Mouse (Mus musculus) CH12F3 (cell line): ENCODE results near the gene Pbxip1.

Experiments
- in situ Hi-C: fragments of 300-500 bp; cut with MboI; formaldehyde crosslinking; loops from 2 replicates; pipeline ENCODE4 v1.14.3; 2020; ENCODE audit warnings: low sequenced_read_pairs

The Pbxip1 gene

DNA sequence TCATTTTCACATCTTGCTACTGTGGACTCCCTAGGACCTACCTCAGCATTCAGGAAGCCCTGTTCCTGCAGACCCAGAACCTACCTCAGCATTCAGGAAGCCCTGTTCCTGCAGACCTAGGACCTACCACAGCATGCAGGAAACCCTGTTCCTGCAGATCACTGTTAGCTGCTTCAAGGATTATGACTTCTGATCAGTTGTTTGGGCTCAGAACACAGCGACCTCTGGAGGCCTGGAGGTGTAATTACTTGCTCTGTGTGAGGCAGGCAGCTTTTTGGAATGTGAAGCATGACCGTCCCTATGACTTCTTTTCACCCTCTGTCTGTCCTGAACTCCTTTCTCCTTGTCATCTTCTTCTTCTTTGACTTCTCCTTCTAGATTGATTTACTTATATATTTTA lies 45.0 kb downstream of the Pbxip1 start:
- in situ Hi-C loops = loop anchor here (10.0 kb wide), 1 partner anchor 137 kb away; the partner anchor contains the start of gene Adam15

DNA sequence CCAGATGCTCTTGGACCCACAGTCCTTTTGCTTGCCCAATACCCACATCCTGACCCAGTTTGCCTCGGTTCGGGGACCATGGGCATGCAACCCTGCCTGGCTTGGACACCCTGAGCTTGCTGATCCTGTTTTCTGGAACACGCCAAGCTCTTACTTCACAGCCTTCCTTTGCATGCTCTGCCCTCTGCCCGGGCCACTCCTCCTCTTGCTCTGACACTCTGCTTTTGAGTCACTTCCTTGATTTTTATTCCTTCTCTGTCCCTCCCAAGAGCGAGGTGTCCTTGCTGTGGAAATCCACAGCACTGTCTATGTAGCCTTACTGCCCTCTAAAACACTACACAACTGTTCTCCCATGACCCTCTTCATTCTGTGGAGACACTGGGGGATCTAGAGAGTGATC lies 45.7 kb downstream of the Pbxip1 start:
- in situ Hi-C loops = loop anchor here (10.0 kb wide), 1 partner anchor 137 kb away; the partner anchor contains the start of gene Adam15

DNA sequence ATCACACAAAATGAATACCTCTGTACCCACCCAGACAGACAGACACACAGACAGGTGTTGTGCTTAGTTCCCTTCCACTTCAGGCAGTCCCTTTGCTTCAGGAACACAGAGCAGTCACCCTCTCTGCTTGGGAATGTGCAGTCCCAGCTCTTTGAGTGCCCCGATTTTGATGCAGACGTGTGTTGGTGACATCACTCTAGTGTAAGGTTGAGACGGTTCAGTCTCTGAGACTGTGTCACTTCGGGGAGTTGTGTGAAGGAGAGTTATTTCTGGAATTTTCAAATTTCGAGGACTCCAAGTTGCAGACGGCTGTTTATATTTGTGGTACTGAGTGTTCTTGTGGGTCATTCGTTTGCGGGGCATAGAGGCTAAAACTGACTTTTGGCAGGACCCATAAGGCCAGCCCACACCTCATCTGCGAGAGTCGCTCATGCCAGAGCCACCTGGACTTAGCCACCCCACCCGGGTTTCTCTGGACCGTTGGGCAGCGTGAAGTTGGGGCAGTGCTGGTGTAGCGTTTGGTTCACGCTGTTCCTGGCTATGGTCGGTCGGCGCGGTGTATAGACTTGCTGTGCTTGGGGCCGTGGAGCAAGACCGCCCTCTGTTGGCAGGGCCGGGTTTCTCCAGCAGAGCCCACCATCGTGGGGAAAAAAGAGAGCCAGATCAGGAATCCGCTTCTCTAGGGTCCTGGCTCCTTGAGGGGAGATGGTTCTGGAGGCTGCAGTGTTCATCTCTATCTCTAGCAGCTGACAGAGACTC lies 48.4 kb downstream of the Pbxip1 start:
- in situ Hi-C loops = loop anchor here (10.0 kb wide), 1 partner anchor 140 kb away; the partner anchor contains the start of gene Adam15

DNA sequence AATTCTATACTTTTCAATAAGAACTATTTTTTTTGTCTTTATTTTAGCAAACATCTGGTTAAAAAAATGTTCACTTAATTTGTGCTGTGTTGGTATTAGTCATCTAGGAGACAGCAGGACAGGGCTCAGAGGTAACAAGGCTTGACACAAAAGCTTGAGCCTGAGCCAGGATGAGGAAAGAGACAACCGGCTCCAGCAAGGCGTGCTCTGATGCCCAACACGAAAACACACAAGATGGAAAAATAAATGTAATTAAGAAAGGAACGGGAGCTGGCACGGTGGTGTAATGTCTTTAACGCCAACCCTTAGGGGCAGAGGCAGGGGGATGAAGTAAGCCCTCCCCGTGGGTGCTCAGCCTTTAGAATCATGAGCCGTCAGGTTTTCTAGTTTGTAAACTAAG lies 49.6 kb downstream of the Pbxip1 start:
- in situ Hi-C loops = loop anchor here (10.0 kb wide), 1 partner anchor 141 kb away; the partner anchor contains the start of gene Adam15

DNA sequence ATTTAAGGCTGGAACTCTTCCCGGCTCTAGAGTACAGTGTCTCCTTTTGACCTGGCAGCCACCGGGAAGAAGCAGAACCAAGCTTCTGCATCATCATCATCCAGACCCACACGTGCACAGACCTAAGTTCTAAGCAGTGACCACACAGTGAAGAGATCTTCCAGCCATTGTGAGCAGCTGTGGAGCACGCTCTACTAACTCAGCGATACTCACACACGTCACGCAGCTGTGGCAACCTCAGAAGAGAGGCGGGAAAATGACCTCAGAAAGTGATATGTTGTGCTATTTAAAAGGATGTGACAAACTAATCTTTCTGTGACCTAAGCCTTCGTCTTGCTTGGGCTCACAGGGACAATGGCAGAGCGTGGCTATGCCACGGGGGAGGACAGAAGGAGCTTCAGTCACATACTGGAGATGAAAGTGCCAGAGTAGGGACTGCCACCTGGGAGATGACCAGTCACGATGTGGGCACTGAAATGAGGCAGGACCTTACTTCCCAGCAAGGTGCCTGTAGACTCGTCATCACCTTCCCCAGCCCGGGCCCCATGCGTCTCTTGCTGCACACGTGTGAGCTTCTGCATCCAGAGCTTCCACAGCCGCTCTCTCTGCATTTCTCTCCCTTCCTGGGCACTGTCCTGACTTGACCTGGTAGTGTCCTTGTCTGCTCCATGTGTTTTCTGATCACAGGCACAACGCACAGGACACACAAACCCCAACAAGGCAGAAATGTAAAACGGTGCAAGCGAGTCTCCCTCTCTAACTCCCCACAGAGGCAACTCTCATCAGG lies 50.6 kb downstream of the Pbxip1 start:
- in situ Hi-C loops = loop anchor here (10.0 kb wide), 1 partner anchor 142 kb away; the partner anchor contains the start of gene Adam15

DNA sequence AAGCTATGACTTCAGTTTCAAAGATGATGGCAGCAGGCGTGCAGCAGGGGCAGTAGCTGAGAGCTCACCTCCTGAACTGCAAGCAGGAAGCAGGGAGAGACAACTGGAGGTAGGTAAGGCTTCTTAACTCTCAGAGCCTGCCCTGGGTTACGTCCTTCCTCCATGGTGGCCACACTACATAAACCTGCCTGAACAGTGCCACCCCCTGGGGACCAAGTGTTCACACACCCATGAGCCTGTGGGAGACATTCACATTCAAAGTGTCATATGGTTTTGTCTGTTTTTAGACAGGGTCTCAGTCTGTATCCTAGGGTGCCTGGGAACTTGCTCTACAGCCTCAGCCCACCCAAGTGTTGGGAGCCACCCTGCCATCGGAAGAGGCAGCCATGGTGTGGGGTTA lies 54.3 kb downstream of the Pbxip1 start:
- in situ Hi-C loops = no loop called here

DNA sequence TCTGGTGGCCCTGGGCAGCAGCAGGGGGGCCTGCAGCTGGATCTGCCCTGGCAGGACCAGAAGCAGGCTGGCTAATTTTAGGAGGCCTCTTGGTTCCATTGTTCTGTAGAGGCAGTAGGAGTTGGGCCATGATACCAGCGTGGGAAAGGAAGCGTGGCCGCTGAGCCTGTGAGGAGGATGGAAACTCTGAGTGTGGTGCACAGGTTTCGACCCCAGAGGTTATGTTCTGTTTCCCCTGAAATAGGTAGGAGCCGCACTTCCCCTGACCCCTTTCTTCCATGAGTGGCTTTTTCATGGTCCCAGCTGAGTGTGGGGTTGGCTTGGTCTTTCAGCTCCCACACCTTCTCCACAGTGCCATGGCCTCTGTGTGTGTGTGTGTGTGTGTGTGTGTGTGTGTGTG lies 55.1 kb downstream of the Pbxip1 start:
- in situ Hi-C loops = no loop called here

DNA sequence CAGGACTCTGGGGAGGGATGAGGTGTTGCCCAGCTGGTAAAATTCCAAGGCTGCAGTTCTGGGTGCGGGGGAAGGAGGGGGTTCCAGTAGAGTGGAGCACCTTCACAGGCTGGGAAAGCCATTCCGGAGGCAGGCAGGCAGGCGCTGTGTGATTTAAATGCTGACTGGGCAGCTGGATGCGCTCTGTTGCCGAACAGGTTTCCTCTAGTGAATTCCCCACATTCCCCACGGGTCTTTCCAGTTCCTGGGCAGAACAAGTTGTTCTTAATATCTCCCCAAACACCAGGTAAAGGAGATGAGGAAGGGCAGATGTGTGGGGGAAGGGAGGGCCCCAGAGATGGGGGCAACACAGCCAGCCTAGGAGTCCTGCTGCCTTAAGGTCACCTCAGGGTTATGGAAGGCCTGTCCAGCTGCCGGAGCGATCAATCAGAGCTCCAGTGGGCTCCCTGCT lies 56.2 kb downstream of the Pbxip1 start:
- in situ Hi-C loops = no loop called here

DNA sequence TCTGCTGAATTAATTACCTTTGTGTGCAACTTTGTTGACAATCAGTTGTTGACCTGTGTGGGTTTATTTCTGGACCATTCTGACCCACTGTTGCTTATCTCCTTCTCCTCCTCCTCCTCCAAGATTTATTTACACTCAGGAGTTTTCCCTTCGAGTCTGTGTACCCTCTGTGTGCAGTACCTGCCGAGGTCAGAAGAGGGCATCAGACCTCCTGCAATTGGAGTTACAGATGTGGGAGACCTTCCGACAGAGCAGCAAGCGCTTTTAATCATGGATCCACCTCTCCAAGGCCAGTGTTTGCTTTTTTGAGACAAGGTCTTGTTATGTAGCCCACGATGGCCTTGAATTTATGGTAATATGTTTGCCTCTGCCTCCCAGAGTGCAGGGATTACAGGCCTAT lies 58.1 kb downstream of the Pbxip1 start:
- in situ Hi-C loops = no loop called here

DNA sequence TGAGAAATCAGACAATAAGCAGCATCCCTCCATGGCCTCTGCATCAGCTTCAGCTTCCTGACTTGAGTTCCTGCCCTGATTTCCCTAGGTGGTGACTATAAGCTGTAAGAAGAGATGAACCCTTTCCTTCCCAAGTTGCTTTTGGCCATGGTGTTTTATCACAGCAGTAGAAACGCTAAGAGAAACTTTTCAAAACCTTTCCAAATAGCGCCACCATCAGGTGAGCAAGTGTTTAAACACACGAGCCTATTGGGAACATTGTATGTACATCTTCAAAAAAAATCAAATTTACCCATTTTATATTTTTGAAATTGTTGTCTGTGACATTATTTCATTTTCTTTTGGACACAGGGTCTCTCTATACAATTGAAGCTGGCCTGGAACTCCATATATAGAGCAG lies 59.9 kb downstream of the Pbxip1 start:
- in situ Hi-C loops = no loop called here

DNA sequence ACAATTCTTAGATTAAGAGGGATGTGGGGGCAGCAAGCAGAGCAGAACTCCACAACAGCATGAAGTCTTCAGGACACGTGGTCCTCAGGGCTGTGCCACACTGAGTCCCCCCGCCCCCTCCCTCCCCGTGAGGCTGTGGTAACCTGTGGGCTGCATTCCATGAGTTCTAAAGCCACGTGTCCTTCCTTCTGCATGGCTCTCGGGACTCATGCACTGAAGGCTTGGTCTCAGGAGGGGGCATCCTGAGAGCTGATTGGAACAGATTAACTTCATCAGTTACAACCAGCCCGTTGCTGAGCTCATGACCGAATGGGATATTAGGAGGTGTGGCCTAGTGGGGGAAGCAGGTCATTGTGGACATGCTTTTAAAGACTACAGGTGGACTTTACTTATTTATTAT lies 63.2 kb downstream of the Pbxip1 start:
- in situ Hi-C loops = no loop called here
